7 mouse cellular contexts compared by ENCODE assay signal in genomic region chr19:5800632-5801431, GRCm38 (mm10). TPM values are rescaled to one million over a fixed set of nuclear protein-coding genes. Genes with fewer than 3 reads are reported as not detected.
DNase-seq lines count a peak whose midpoint lies in the region; ATAC-seq lines count a peak whose summit lies in the region.

No protein-coding gene starts in this region.

- H3K9ac ChIP-seq in liver, embryonic 15.5 days, result peak overlapping the region; percentile 96
- H3K9ac ChIP-seq in stomach, embryonic 16.5 days (ENCODE audit: low read length), result peak overlapping the region; percentile 99

- H3K4me2 ChIP-seq in liver, embryonic 15.5 days, result peak overlapping the region; percentile 77
- peak overlapping the region; percentile 98 for H3K4me2 ChIP-seq in stomach, embryonic 16.5 days (ENCODE audit: low read depth, low read length)

- DNase-seq in 3134 (ENCODE audit: extremely low read depth, insufficient read length, low spot score) (peak; percentile 72), 3T3-L1 (ENCODE audit: low read depth, low spot score) (peak; percentile 69)
- peak; percentile 59 to 64 for DNase-seq in cerebellum, postnatal 25 days
- peak; percentile 41 to 50 for DNase-seq in heart, postnatal 36 days
- DNase-seq in frontal cortex, postnatal 25 days (ENCODE audit: low spot score in 2 of 2), result no peak

- peaks cover 51% of the 10 kb centered on the region for H3K4me1 ChIP-seq in liver, embryonic 15.5 days (replicated peaks)
- H3K4me1 ChIP-seq in stomach, embryonic 16.5 days (ENCODE audit: control insufficient read depth, insufficient read depth, low read length), result peaks cover 29% of the 10 kb centered on the region

- peaks cover 50% of the 10 kb centered on the region for H3K36me3 ChIP-seq in liver, embryonic 15.5 days (replicated peaks)
- peaks cover 14% of the 10 kb centered on the region for H3K36me3 ChIP-seq in stomach, embryonic 16.5 days (ENCODE audit: control insufficient read depth, insufficient read depth, low read length)

- intact Hi-C loops in heart, postnatal 36 days (cut with DNase I), result no loop called here

- no peak for ATAC-seq in liver, embryonic 15.5 days (ENCODE audit: insufficient read depth)
- no peak for ATAC-seq in stomach, embryonic 16.5 days (ENCODE audit: insufficient read depth, low FRiP score)

- H3K9me3 ChIP-seq in liver, embryonic 15.5 days (replicated peaks), result no peaks in the 10 kb centered on the region
- H3K9me3 ChIP-seq in stomach, embryonic 16.5 days (replicated peaks; ENCODE audit: control insufficient read depth, low read length), result no peaks in the 10 kb centered on the region

- under 1% methylated on average over 19 of the region's 19 CpGs for WGBS in liver, embryonic 15.5 days (ENCODE audit: insufficient replicate concordance)
- under 1% methylated on average over 19 of the region's 19 CpGs for WGBS in stomach, embryonic 16.5 days

- peak overlapping the region; percentile 84 for H3K4me3 ChIP-seq in liver, embryonic 15.5 days (replicated peaks)
- peak overlapping the region; percentile 97 for H3K4me3 ChIP-seq in stomach, embryonic 16.5 days (replicated peaks; ENCODE audit: low read length)

- H3K27me3 ChIP-seq in liver, embryonic 15.5 days, result no peaks in the 10 kb centered on the region
- H3K27me3 ChIP-seq in stomach, embryonic 16.5 days (ENCODE audit: control insufficient read depth, insufficient read depth, low read length), result no peaks in the 10 kb centered on the region

- H3K27ac ChIP-seq in liver, embryonic 15.5 days (replicated peaks), result peak overlapping the region; percentile 99
- peak overlapping the region; percentile 95 for H3K27ac ChIP-seq in stomach, embryonic 16.5 days (ENCODE audit: low read length)

RNA-seq across cellular contexts. Expression of gene Scyl1, which starts 29.6 kb away (rescaled TPM):
- total RNA-seq in heart, postnatal 36 days (2021), result 10 to 100 TPM; 69.0 to 72.9 TPM
- polyA plus RNA-seq in liver, embryonic 15.5 days (2015; fragmentation: Nextera tagmentation; extraction: Ambion mirVana), result 21.1 and 24.4 TPM in 2 replicates
- 66.3 and 67.8 TPM in 2 replicates for polyA plus RNA-seq in stomach, embryonic 16.5 days (2015; fragmentation: Nextera tagmentation; extraction: Ambion mirVana)

Comparison
In these comparisons a context has a peak if more than half of its experiments do, and no peak if none do; other contexts are left out.
1. DNase-seq: peak in 3134 (single experiment), 3T3-L1 (single experiment), cerebellum, postnatal 25 days (2 of 2) and heart, postnatal 36 days (2 of 2); none in frontal cortex, postnatal 25 days (0 of 2).